Mouse (Mus musculus): ENCODE measurements at regions not wholly inside any gene's neighbourhood (a gene's known extent, or its start where the extent isn't known, plus 50 kb on each side); places are given as distances from the start of the nearest gene placed in this dataset.

DNA sequence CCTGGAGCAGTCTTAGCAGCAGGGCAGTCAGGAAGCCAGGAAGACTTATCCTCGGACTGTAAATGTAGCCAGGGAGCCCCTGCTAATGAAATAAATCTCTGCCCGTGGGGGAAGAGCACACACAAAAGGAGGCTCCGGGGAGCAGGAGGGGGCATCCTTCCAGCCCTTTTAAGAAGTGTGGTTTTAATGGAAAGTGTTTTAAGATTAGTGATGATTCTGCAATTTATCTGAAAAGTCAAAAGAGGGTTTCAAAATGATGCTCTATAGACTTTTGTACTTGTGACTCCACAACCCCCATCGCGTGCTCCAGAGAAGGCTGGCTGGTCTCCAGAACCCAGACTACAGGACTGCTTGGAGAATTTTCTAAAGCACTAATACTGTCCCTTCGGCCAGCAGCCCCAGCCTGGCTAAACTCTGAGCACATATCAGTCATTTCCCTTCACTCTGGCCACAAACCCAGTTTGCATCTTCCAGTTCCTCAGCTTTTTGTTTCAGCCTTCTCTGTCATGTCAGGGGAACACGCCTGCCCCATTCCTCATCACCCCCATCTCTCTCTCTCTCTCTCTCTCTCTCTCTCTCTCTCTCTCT is 202.0 kb upstream of the Spdye4c start:
- in situ Hi-C loops (cut with MboI; ENCODE audit: low pct_unique_long_range_greater_than_20kb) = no loop called here
- H3K27me3 ChIP-seq = no peaks in the 10 kb centered on the region
- no peak for TF ChIP-seq CTCF (IDR thresholded peaks at IDR 0.05)
- ChIA-PET POLR2A (interaction anchor here (0.6 kb wide), 1 partner anchor 258 kb away, joined by 3 read pairs; no protein-coding TSS in a partner anchor), CTCF (interaction anchor here (0.9 kb wide), 1 partner anchor 265 kb away, joined by 3 read pairs; no protein-coding TSS in a partner anchor)
- DNase-seq (ENCODE audit: low read depth, low spot score) (no peak), ATAC-seq (no peak)

GRCm38 (mm10) chr2:128392344-128392743 is 198.7 kb upstream of the Spdye4c start:
- H3K27me3 ChIP-seq = no peaks in the 10 kb centered on the region
- TF ChIP-seq CTCF (IDR thresholded peaks at IDR 0.05) = no peak
- no peak for DNase-seq (ENCODE audit: low read depth, low spot score)
- in situ Hi-C loops (cut with MboI; ENCODE audit: low pct_unique_long_range_greater_than_20kb) = loop anchor here (5.0 kb wide), 2 partner anchors 270 to 500 kb away; no protein-coding TSS in a partner anchor
- ATAC-seq = no peak
- CTCF ChIA-PET = interaction anchor here (1.0 to 1.7 kb wide), 4 partner anchors 9 to 268 kb away, joined by 3 to 7 read pairs (median 4); no protein-coding TSS in a partner anchor
- POLR2A ChIA-PET = no interaction called here

DNA sequence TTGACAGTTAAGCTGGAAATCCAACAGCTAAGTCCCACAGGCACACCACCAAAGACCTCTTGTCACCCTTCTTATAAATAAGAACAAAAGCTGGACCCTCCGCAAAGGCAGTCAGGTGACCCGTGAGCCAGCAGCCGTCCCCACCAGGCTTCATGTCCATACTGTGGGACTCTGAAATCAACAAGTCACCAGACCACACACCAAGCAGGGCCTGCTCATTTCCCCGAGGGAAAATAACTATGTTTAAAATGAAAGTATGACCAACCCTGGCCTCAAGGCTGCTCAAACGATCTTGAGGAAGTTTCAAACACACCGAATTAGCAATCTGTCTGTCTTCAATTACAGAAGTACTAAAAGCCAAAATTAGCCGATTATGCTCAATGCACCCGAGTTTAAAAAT is 197.6 kb upstream of the Spdye4c start:
- in situ Hi-C loops (cut with MboI; ENCODE audit: low pct_unique_long_range_greater_than_20kb) = loop anchor here (5.0 kb wide), 2 partner anchors 271 to 501 kb away; no protein-coding TSS in a partner anchor
- H3K27me3 ChIP-seq = no peaks in the 10 kb centered on the region
- no peak for TF ChIP-seq CTCF (IDR thresholded peaks at IDR 0.05)
- ATAC-seq (no peak), DNase-seq (ENCODE audit: low read depth, low spot score) (no peak)
- CTCF ChIA-PET = interaction anchor here (1.0 to 1.7 kb wide), 5 partner anchors 10 to 504 kb away, joined by 3 to 7 read pairs (median 4); no protein-coding TSS in a partner anchor
- POLR2A ChIA-PET = interaction anchor here (1.1 kb wide), 1 partner anchor 270 kb away, joined by 3 read pairs; no protein-coding TSS in a partner anchor

DNA sequence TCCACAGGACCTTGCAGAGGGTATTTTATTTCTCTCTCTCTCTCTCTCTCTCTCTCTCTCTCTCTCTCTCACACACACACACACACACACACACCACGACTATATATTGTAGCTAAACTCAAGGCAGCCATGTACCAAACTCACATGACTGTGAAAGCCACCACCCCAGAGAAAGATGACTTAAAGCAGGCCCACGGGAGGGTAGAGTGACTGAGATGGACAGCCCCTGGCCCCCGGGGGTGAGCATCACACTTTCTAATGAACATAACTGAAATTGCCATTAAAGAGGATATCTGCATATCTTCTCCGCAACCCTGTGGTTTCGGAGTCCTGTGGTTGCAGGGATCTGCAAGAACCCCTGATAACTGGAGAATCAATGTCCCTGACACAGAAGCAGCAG is 197.1 kb upstream of the Spdye4c start:
- ChIA-PET CTCF (interaction anchor here (1.2 to 1.6 kb wide), 3 partner anchors 266 to 504 kb away, joined by 3 to 6 read pairs (median 4); no protein-coding TSS in a partner anchor), POLR2A (interaction anchor here (0.7 to 1.1 kb wide), 2 partner anchors 267 to 270 kb away, joined by 3 read pairs; no protein-coding TSS in a partner anchor)
- ATAC-seq (no peak), DNase-seq (ENCODE audit: low read depth, low spot score) (no peak)
- TF ChIP-seq CTCF (IDR thresholded peaks at IDR 0.05) = no peak
- in situ Hi-C loops (cut with MboI; ENCODE audit: low pct_unique_long_range_greater_than_20kb) = loop anchor here (5.0 kb wide), 2 partner anchors 272 to 502 kb away; no protein-coding TSS in a partner anchor
- no peaks in the 10 kb centered on the region for H3K27me3 ChIP-seq

DNA sequence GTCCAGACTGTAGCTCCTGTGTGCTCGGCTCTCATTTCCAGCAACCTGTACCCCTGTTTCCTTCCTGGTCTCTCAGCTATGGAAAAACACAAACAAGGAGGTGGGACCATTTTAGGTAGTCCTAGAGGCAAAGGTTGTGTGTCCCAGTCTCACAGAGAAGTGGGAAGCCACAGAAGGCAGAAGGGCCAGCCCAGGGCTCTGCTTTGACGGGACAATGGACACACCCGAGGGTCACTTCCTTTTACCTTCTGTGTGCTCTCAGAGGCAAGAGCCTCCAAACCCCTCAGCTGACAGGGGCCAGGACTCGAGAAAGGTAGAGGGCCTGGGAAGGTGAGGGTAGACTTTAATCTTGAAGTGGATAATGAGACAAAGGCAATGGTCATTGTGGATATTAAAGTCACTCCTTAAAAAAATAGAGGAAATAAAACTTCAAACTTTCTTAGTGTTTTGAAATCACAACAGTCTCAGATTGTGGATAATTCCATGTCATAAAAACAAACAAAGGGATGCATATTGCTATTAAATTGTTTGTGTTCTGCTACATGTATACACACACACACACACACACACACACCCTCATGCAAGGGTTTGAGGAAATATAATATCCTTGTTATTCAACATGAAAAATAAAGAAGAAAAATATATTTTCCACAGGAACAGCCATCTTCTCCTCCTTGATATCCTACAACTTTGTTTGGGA is 195.6 kb upstream of the Spdye4c start:
- ChIA-PET POLR2A (interaction anchor here (0.7 to 1.0 kb wide), 2 partner anchors 74 to 86 kb away, joined by 3 read pairs; no protein-coding TSS in a partner anchor), CTCF (interaction anchor here (0.9 to 1.1 kb wide), 4 partner anchors 177 to 291 kb away, joined by 3 to 6 read pairs (median 4); no protein-coding TSS in a partner anchor)
- no peak for ATAC-seq
- in situ Hi-C loops (cut with MboI; ENCODE audit: low pct_unique_long_range_greater_than_20kb) = no loop called here
- no peaks in the 10 kb centered on the region for H3K27me3 ChIP-seq
- no peak for TF ChIP-seq CTCF (IDR thresholded peaks at IDR 0.05)
- DNase-seq (ENCODE audit: low read depth, low spot score) = no peak

DNA sequence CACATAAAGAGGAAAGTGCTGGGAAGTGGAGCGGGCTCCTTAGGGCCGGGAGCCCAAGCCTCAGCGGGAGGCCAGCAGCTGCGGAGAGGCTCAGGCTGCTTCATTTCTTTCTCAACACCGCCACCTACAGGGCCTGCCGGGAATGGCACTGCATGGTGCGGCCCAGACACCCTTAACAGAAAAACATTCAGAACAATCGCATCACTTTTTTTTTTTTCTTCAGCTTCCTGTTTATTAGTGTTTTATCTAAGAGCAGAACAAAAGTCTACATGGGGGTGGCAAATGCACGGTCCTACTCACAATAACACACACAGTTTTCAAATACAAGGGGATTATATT is 195.0 kb upstream of the Spdye4c start:
- no peaks in the 10 kb centered on the region for H3K27me3 ChIP-seq
- in situ Hi-C loops (cut with MboI; ENCODE audit: low pct_unique_long_range_greater_than_20kb) = no loop called here
- ATAC-seq (peak; percentile 54), DNase-seq (ENCODE audit: low read depth, low spot score) (peak; percentile 64)
- ChIA-PET POLR2A (interaction anchor here (0.7 to 1.0 kb wide), 2 partner anchors 86 to 104 kb away, joined by 3 to 5 read pairs; no protein-coding TSS in a partner anchor), CTCF (interaction anchor here (0.6 to 1.1 kb wide), 4 partner anchors 266 to 1182 kb away, joined by 3 to 4 read pairs (median 3); no protein-coding TSS in a partner anchor)
- peak; percentile 97 for TF ChIP-seq CTCF (IDR thresholded peaks at IDR 0.05)

DNA sequence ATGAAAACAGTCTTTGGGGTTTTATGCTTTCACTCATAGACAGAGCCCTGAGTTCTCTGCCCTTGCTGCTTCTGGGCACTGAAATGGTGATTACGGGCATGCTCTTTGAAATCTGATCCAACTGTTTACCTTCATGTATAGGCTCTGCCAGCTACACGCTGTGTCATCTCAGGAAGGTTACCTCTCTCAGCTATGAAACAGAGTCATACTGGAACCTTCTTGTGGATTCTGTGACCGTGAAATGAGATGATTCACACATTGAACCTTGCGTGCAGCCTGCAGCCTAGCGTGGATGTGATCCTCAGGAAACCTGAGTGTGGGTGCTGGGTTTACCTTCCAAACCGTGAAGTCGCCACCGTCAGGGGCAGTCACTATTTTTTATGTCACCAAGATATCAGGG is 189.7 kb upstream of the Spdye4c start:
- POLR2A ChIA-PET = interaction anchor here (0.6 kb wide), 1 partner anchor 28 kb away, joined by 4 read pairs; no protein-coding TSS in a partner anchor
- CTCF ChIA-PET = interaction anchor here (1.2 kb wide), 1 partner anchor 13 kb away, joined by 3 read pairs; no protein-coding TSS in a partner anchor
- in situ Hi-C loops (cut with MboI; ENCODE audit: low pct_unique_long_range_greater_than_20kb) = loop anchor here (10.0 kb wide), 2 partner anchors 143 to 173 kb away; no protein-coding TSS in a partner anchor
- no peak for TF ChIP-seq CTCF (IDR thresholded peaks at IDR 0.05)
- no peaks in the 10 kb centered on the region for H3K27me3 ChIP-seq
- ATAC-seq (no peak), DNase-seq (ENCODE audit: low read depth, low spot score) (no peak)

DNA sequence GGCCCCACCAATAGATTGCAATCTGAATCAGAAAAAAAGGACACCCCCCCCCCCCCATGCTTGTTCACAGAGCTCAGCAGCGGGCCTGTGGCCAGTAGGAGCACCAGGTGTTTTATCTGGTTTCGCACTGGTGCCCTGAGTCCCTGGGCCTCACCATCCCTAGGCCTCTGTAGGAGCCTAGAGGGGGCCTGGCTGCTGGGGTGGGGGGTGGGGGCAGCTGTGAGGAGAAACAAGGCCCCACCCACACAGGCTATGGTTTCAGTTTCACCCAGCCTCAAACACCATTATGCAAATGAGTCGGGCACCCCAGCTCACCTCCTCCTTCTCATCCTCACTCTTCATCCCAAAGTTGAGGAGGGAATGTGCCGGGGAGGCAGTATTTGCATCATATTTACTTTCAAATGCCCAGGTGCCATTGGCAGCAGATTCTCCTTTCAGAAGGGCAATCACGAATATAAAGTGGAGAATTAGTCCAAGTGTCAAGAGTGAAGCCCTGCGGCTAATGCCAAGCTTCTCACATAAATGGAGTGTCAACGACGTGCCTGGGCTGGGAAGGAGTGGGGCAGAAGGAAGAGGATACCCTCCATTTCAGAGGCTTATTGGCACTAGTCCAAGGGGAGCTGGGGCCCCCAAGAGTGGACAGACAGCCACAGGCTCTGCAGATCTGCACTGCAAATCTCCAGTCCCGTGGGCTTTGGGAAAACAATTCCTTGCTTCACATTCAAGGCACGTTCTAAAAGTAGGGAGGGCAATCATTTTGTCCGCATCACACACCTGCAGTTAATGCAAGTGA is 187.7 kb upstream of the Spdye4c start:
- in situ Hi-C loops (cut with MboI; ENCODE audit: low pct_unique_long_range_greater_than_20kb) = loop anchor here (10.0 kb wide), 2 partner anchors 141 to 171 kb away; no protein-coding TSS in a partner anchor
- TF ChIP-seq CTCF (IDR thresholded peaks at IDR 0.05) = no peak
- POLR2A ChIA-PET = interaction anchor here (1.2 kb wide), 1 partner anchor 72 kb away, joined by 3 read pairs; no protein-coding TSS in a partner anchor
- DNase-seq (ENCODE audit: low read depth, low spot score) (no peak), ATAC-seq (no peak)
- no peaks in the 10 kb centered on the region for H3K27me3 ChIP-seq
- CTCF ChIA-PET = interaction anchor here (0.8 to 2.3 kb wide), 4 partner anchors 9 to 281 kb away, joined by 3 to 6 read pairs (median 4); no protein-coding TSS in a partner anchor

DNA sequence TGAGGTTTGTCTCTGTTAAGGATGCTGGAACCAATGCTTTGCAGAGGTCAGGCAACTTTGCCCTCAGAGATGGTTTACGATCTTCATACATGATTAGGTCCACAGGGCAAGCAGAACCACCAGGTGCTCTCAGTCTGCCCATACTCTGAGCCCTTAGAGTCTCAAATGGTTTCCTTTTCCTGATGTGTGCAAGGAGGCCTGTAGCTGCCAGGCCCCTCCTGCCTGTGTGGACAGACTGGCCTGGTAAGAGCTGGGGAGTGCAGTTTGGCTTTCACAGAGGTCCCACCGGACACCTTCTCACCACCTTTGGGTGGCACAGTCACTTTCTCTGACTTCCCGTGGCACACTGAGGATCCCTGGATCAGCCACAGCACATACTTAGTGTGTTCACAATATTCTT is 186.6 kb upstream of the Spdye4c start:
- in situ Hi-C loops (cut with MboI; ENCODE audit: low pct_unique_long_range_greater_than_20kb) = loop anchor here (10.0 kb wide), 2 partner anchors 140 to 170 kb away; no protein-coding TSS in a partner anchor

More for the DNA sequence above, 186.6 kb upstream of the Spdye4c start:
- ATAC-seq (no peak), DNase-seq (ENCODE audit: low read depth, low spot score) (no peak)
- ChIA-PET POLR2A (no interaction called here), CTCF (interaction anchor here (1.2 kb wide), 1 partner anchor 84 kb away, joined by 3 read pairs; no protein-coding TSS in a partner anchor)
- no peaks in the 10 kb centered on the region for H3K27me3 ChIP-seq
- no peak for TF ChIP-seq CTCF (IDR thresholded peaks at IDR 0.05)
